Mouse (Mus musculus): ENCODE results near the gene Shank3.

- TF ChIP-seq CTCF (IDR thresholded peaks at IDR 0.05; ENCODE audit: borderline replicate concordance, control insufficient read depth, extremely low read depth, insufficient read depth, low read length, poor library complexity): no peak
- no peak for TF ChIP-seq POLR2A (IDR thresholded peaks at IDR 0.05; ENCODE audit: control insufficient read depth, extremely low read depth, insufficient read depth, low read length, poor library complexity)
These were observed 11.2 kb upstream of the Shank3 start for GRCm38 (mm10) chr15:89488182-89488581.
